8 mouse cellular contexts compared by ENCODE assay signal in the genomic region with DNA sequence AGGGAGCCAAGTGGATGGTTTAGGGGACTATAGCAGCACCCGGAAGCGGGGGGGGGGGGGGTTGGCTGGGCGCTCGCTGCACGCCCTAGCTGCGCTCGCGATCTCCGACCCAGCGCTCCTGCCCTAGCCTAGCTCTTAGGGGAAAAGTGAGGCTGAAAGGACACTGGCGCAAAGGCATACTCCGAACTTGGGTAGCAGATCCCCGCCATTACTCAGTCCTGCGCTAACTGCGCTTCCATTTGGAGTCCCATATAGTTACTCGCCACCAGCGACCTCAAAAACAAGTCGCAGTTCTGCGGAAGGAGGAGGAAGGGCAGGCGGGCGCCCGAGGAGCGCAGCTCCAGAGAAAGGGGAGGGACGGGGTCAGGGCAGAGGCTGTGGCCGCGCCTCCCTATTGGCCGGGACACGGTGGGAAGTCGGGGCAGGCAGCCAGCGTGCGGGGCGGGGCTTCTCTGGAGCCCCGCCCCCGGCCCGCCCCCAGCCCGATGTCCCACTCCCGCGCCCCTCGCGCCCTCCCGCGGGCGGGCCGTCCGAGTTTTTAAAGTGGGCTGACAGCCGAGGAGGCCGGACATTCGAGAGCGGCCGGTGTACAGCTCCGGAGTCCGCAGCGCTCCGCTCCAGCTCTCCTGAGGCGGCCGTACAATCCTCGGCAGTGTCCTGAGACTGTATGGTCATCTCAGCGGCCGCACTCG. TPM values are rescaled to one million over a fixed set of nuclear protein-coding genes. Genes with fewer than 3 reads are reported as not detected.
DNase-seq lines count a peak whose midpoint lies in the region; ATAC-seq and TF ChIP-seq lines count a peak whose summit lies in the region.

Epas1 (plus strand) TSS at position 571 of the 692 bp plus-strand sequence.

- H3K9me3 ChIP-seq in forebrain, embryonic 11.5 days (ENCODE audit: control insufficient read depth, low read length) = no peaks in the 10 kb centered on the region
- no peaks in the 10 kb centered on the region for H3K9me3 ChIP-seq in heart, embryonic 14.5 days (ENCODE audit: control insufficient read depth, low read length)
- H3K9me3 ChIP-seq in kidney, postnatal 0 days (replicated peaks; ENCODE audit: low read length) = no peaks in the 10 kb centered on the region
- H3K9me3 ChIP-seq in liver, embryonic 12.5 days (replicated peaks) = no peaks in the 10 kb centered on the region

- peak; percentile 97 for ATAC-seq in forebrain, embryonic 11.5 days (replicated peaks; ENCODE audit: low FRiP score)
- peak; percentile 96 for ATAC-seq in heart, embryonic 14.5 days (ENCODE audit: insufficient number of reproducible peaks, insufficient read depth, low FRiP score, low read depth)
- ATAC-seq in kidney, postnatal 0 days (replicated peaks; ENCODE audit: low FRiP score, low read depth) = peak; percentile 94
- ATAC-seq in liver, embryonic 12.5 days = peak; percentile 90

- no peak within 1 kb of the TSS for H3ac ChIP-seq in myocyte (ENCODE audit: control insufficient read depth, insufficient read length)

- peak within 1 kb of the TSS; percentile 51 for H3K9ac ChIP-seq in forebrain, embryonic 11.5 days (ENCODE audit: low read length)
- H3K9ac ChIP-seq in heart, embryonic 14.5 days (ENCODE audit: low read length) = peak within 1 kb of the TSS; percentile 79
- H3K9ac ChIP-seq in kidney, postnatal 0 days (ENCODE audit: low read depth, low read length) = peak within 1 kb of the TSS; percentile 63
- H3K9ac ChIP-seq in liver, embryonic 12.5 days = peak within 1 kb of the TSS; percentile 39

- H3K4me3 ChIP-seq in forebrain, embryonic 11.5 days (ENCODE audit: low read depth, low read length) = peak within 1 kb of the TSS; percentile 53
- peak within 1 kb of the TSS; percentile 63 to 90 for H3K4me3 ChIP-seq in heart, embryonic 14.5 days (ENCODE audit: control insufficient read depth in 1 of 2, insufficient read depth in 1 of 2, low read depth in 1 of 2, low read length in 2 of 2)
- H3K4me3 ChIP-seq in kidney, postnatal 0 days (replicated peaks; ENCODE audit: low read depth, low read length) = peak within 1 kb of the TSS; percentile 57
- peak within 1 kb of the TSS; percentile 57 for H3K4me3 ChIP-seq in liver, embryonic 12.5 days
- peak within 1 kb of the TSS; percentile 6 for H3K4me3 ChIP-seq in myocyte

- TF ChIP-seq CTCF in brain, embryonic 14.5 days (IDR thresholded peaks at IDR 0.05; ENCODE audit: borderline replicate concordance, extremely low read depth, insufficient read depth, insufficient read length) = no peak
- TF ChIP-seq CTCF in kidney, postnatal 0 days (IDR thresholded peaks at IDR 0.05; ENCODE audit: low read depth) = no peak

- H3K36me3 ChIP-seq in forebrain, embryonic 11.5 days (ENCODE audit: control insufficient read depth, insufficient read depth, low read length) = no peaks in the 10 kb centered on the region
- H3K36me3 ChIP-seq in heart, embryonic 14.5 days (ENCODE audit: control insufficient read depth, insufficient read depth, low read length) = no peaks in the 10 kb centered on the region
- H3K36me3 ChIP-seq in kidney, postnatal 0 days (ENCODE audit: insufficient read depth, low read length) = no peaks in the 10 kb centered on the region
- H3K36me3 ChIP-seq in liver, embryonic 12.5 days = no peaks in the 10 kb centered on the region
- H3K36me3 ChIP-seq in myocyte (ENCODE audit: control insufficient read depth, insufficient read depth) = no peaks in the 10 kb centered on the region

- H3K4me1 ChIP-seq in forebrain, embryonic 11.5 days (replicated peaks; ENCODE audit: control insufficient read depth, insufficient read depth, low read length) = peaks cover 7% of the 10 kb centered on the region
- H3K4me1 ChIP-seq in heart, embryonic 14.5 days (ENCODE audit: control insufficient read depth in 2 of 2, insufficient read depth in 2 of 2, low read length in 2 of 2) = peaks cover 10 to 11% of the 10 kb centered on the region in 2 experiments
- H3K4me1 ChIP-seq in kidney, postnatal 0 days (replicated peaks; ENCODE audit: insufficient read depth, low read length) = peaks cover 9% of the 10 kb centered on the region
- H3K4me1 ChIP-seq in liver, embryonic 12.5 days = peaks cover 11% of the 10 kb centered on the region; the same call in 1 of the 2 replicates

- WGBS in forebrain, embryonic 11.5 days = under 1% methylated on average over 59 of the region's 60 CpGs
- WGBS in heart, embryonic 14.5 days = under 1% methylated on average over 58 of the region's 60 CpGs
- under 1% methylated on average over 59 of the region's 60 CpGs for WGBS in kidney, postnatal 0 days
- WGBS in liver, embryonic 12.5 days (ENCODE audit: insufficient replicate concordance) = 0% methylated on average over 48 of the region's 60 CpGs

- no peaks in the 10 kb centered on the region for H3K79me2 ChIP-seq in myocyte (ENCODE audit: control insufficient read depth, insufficient read depth)

- no peak for TF ChIP-seq POLR2A in brain, embryonic 14.5 days (IDR thresholded peaks at IDR 0.05; ENCODE audit: borderline replicate concordance, extremely low read depth, insufficient read depth, insufficient read length, poor library complexity, severe bottlenecking)
- no peak for TF ChIP-seq POLR2A in myocyte (IDR thresholded peaks at IDR 0.05; ENCODE audit: insufficient read length, low read depth)

- peak within 1 kb of the TSS; percentile 93 for H3K4me2 ChIP-seq in forebrain, embryonic 11.5 days (ENCODE audit: low read depth, low read length, severe bottlenecking)
- H3K4me2 ChIP-seq in heart, embryonic 14.5 days (ENCODE audit: low read length) = peak within 1 kb of the TSS; percentile 96
- peak within 1 kb of the TSS; percentile 93 for H3K4me2 ChIP-seq in kidney, postnatal 0 days (ENCODE audit: low read length)
- H3K4me2 ChIP-seq in liver, embryonic 12.5 days = peak within 1 kb of the TSS; percentile 78
- H3K4me2 ChIP-seq in myocyte (ENCODE audit: low read depth) = peak within 1 kb of the TSS; percentile 69

- H3K27ac ChIP-seq in forebrain, embryonic 11.5 days (ENCODE audit: low read depth, low read length) = no peak within 1 kb of the TSS
- H3K27ac ChIP-seq in heart, embryonic 14.5 days (replicated peaks in 1 of 2; ENCODE audit: control insufficient read depth in 1 of 2, insufficient read depth in 1 of 2, low read depth in 2 of 2, low read length in 2 of 2) = peak within 1 kb of the TSS; percentile 53 to 85
- peak within 1 kb of the TSS; percentile 84 for H3K27ac ChIP-seq in kidney, postnatal 0 days
- no peak within 1 kb of the TSS for H3K27ac ChIP-seq in liver, embryonic 12.5 days

- H3K27me3 ChIP-seq in forebrain, embryonic 11.5 days (ENCODE audit: control insufficient read depth, insufficient read depth, low read length) = peaks cover 41% of the 10 kb centered on the region
- peaks cover 15% of the 10 kb centered on the region for H3K27me3 ChIP-seq in heart, embryonic 14.5 days (ENCODE audit: control insufficient read depth, insufficient read depth, low read length)
- no peaks in the 10 kb centered on the region for H3K27me3 ChIP-seq in kidney, postnatal 0 days (ENCODE audit: insufficient read depth, low read length)
- peaks cover 87% of the 10 kb centered on the region for H3K27me3 ChIP-seq in liver, embryonic 12.5 days (replicated peaks)
- peaks cover 18% of the 10 kb centered on the region for H3K27me3 ChIP-seq in myocyte (ENCODE audit: control insufficient read depth, insufficient read depth, insufficient read length)

- DNase-seq in B cell, adult 2 months = peak; percentile 52 to 62
- peak; percentile 83 for DNase-seq in brain, embryonic 14.5 days (ENCODE audit: low read depth)
- peak; percentile 91 for DNase-seq in forebrain, embryonic 11.5 days (ENCODE audit: low spot score)
- DNase-seq in kidney, postnatal 0 days (ENCODE audit: low spot score) = peak; percentile 93
- peak; percentile 68 to 74 for DNase-seq in spleen, postnatal 36 days (ENCODE audit: low spot score in 2 of 2)

TF ChIP-seq in myocyte, 11 proteins besides CTCF, POLR2A, EP300 and RAD21:
- TF ChIP-seq USF1 (IDR thresholded peaks at IDR 0.05; ENCODE audit: low read depth) (no peak), CEBPB (IDR thresholded peaks at IDR 0.05; ENCODE audit: insufficient read depth, poor library complexity, severe bottlenecking) (no peak), E2F4 (IDR thresholded peaks at IDR 0.05; ENCODE audit: insufficient read depth) (no peak), REST (IDR thresholded peaks at IDR 0.05; ENCODE audit: insufficient read depth, insufficient read length) (no peak), POLR2AphosphoS2 (IDR thresholded peaks at IDR 0.05; ENCODE audit: insufficient read length, low read depth) (no peak), MYOG (IDR thresholded peaks at IDR 0.05; ENCODE audit: control insufficient read depth in 1 of 3, insufficient read depth in 1 of 3, insufficient read length in 2 of 3, low read depth in 2 of 3) (no peak), TCF3 (IDR thresholded peaks at IDR 0.05; ENCODE audit: insufficient read length, low read depth) (no peak), MAX (IDR thresholded peaks at IDR 0.05; ENCODE audit: low read depth) (no peak), MYOD1 (IDR thresholded peaks at IDR 0.05; ENCODE audit: control insufficient read depth in 1 of 3, insufficient read length in 2 of 3, low read depth in 2 of 3) (no peak), SRF (IDR thresholded peaks at IDR 0.05; ENCODE audit: control insufficient read depth, insufficient read length, low read depth) (no peak), TCF12 (IDR thresholded peaks at IDR 0.05; ENCODE audit: insufficient read depth, poor library complexity, severe bottlenecking) (no peak)
TF ChIP-seq in myocyte: peak in this region for 0.

RNA-seq across cellular contexts. Expression of gene Epas1, which starts in this region (rescaled TPM):
- 7.4 and 19.2 TPM in 2 replicates for polyA plus RNA-seq in brain, embryonic 14.5 days (2012; rRNA removed)
- 6.9 TPM in 2 replicates for polyA plus RNA-seq in forebrain, embryonic 11.5 days (2014; fragmentation: Nextera tagmentation; extraction: Ambion mirVana)
- 13.7 and 15.6 TPM in 2 replicates for polyA plus RNA-seq in heart, embryonic 14.5 days (2014; fragmentation: Nextera tagmentation; extraction: Ambion mirVana)
- polyA plus RNA-seq in kidney, postnatal 0 days (2015; fragmentation: Nextera tagmentation; extraction: Ambion mirVana) = 12.8 and 14.3 TPM in 2 replicates
- polyA plus RNA-seq in liver, embryonic 12.5 days (2016; fragmentation: Nextera tagmentation; extraction: Ambion mirVana) = 1.3 and 1.9 TPM in 2 replicates
- 0.06 TPM for polyA plus RNA-seq in myocyte (2012; fragmentation: generic; extraction: Trizol)

Comparison
In these comparisons a context has a peak if more than half of its experiments do, and no peak if none do; other contexts are left out.
1. H3K27ac ChIP-seq: peak in heart, embryonic 14.5 days (2 of 2) and kidney, postnatal 0 days (single experiment); none in forebrain, embryonic 11.5 days (single experiment) and liver, embryonic 12.5 days (single experiment).
2. H3K4me3 ChIP-seq: peak in every context shown above with its lines; median percentile 76 in heart, embryonic 14.5 days; 57 in kidney, postnatal 0 days; 57 in liver, embryonic 12.5 days; 53 in forebrain, embryonic 11.5 days; 6 in myocyte.
3. Peak in every context shown above with its lines, with median percentiles within 50 percentile points of each other: DNase-seq, ATAC-seq, H3K4me2 ChIP-seq and H3K9ac ChIP-seq.